Mouse (Mus musculus) stomach, embryonic 15.5 days (tissue): ENCODE data around the gene Dusp10. TPM values are rescaled to one million over a fixed set of nuclear protein-coding genes. Genes with fewer than 3 reads are reported as not detected.

Experiments used
- ATAC-seq: fragments of 200-750 bp; cut with Nextera tagmentation; 2 replicates; pipeline ENCODE4 v1.8.0; 2017; ENCODE audit warnings: low read depth, moderate number of reproducible peaks, moderate TSS enrichment; ENCODE audit not compliant: insufficient read depth, low FRiP score
- H3K27ac ChIP-seq: fragments of 300-500 bp; sonication (generic); 2 replicates; pipeline ENCODE4 v1.5.1; 2015; ENCODE audit warnings: mild to moderate bottlenecking, inconsistent platforms
- H3K27me3 ChIP-seq: fragments of 300-500 bp; sonication (generic); replicated peaks from 2 replicates; pipeline ENCODE4 v1.6.1; 2015; ENCODE audit warnings: inconsistent platforms
- H3K36me3 ChIP-seq: fragments of 300-500 bp; sonication (generic); 2 replicates; pipeline ENCODE4 v1.6.1; 2015; ENCODE audit warnings: inconsistent platforms
- H3K4me1 ChIP-seq: fragments of 300-500 bp; sonication (generic); 2 replicates; pipeline ENCODE4 v1.6.1; 2015; ENCODE audit warnings: inconsistent platforms
- H3K4me2 ChIP-seq: fragments of 300-500 bp; sonication (generic); 2 replicates; pipeline ENCODE4 v1.6.1; 2015; ENCODE audit warnings: mild to moderate bottlenecking, inconsistent platforms
- H3K4me3 ChIP-seq: fragments of 300-500 bp; sonication (generic); replicated peaks from 2 replicates; pipeline ENCODE4 v1.5.1; 2015; ENCODE audit warnings: inconsistent platforms
- H3K9ac ChIP-seq: fragments of 300-500 bp; sonication (generic); 2 replicates; pipeline ENCODE4 v1.6.1; 2015; ENCODE audit warnings: inconsistent platforms
- H3K9me3 ChIP-seq: fragments of 300-500 bp; sonication (generic); 2 replicates; pipeline ENCODE4 v1.6.1; 2016; ENCODE audit warnings: inconsistent platforms
- WGBS: fragments of 180-500 bp; shearing (Covaris S2); methylation state at CpG from one replicate; pipeline ENCODE4 v1.1.7; 2015; 5-methylcytosine and 5-hydroxymethylcytosine counted together
- polyA plus RNA-seq: library from polyadenylated mRNA; unstranded; fragments of >200 nt; fragmentation: Nextera tagmentation; extraction: Ambion mirVana; gene quantifications from 2 replicates; pipeline ENCODE4 v1.2.1, GENCODE M21; 2015

The Dusp10 gene
- polyA plus RNA-seq, 1 experiment from 2014 or later, result 8.1 TPM

DNA sequence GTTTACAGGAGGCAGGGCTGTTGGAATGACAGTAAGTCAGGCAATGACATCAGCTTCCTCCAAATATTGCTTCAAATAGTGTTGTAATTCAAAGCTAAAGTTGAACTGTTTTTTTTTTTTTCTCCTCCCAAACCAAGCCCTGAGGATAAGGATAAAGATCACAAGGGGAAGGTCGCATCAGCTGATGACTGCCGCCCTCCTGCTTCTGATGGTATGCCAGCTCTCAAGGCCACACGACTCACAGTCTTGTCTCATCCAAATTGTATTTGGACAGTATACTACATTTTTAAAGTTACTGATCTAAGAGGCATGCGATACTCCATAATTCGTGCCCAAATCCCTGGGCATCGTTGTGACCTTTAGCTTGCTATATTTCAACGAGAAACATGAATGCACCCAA, 70.1 kb downstream of the Dusp10 start:
- Histone ChIP-seq H3K4me3 (no peak overlapping the region), H3K9ac (no peak overlapping the region), H3K27ac (no peak overlapping the region), H3K4me1 (no peaks in the 10 kb centered on the region), H3K36me3 (no peaks in the 10 kb centered on the region), H3K9me3 (no peaks in the 10 kb centered on the region), H3K27me3 (no peaks in the 10 kb centered on the region), H3K4me2 (no peak overlapping the region)
- WGBS, result 76% methylated on average over 7 of the region's 7 CpGs
- no peak for ATAC-seq

DNA sequence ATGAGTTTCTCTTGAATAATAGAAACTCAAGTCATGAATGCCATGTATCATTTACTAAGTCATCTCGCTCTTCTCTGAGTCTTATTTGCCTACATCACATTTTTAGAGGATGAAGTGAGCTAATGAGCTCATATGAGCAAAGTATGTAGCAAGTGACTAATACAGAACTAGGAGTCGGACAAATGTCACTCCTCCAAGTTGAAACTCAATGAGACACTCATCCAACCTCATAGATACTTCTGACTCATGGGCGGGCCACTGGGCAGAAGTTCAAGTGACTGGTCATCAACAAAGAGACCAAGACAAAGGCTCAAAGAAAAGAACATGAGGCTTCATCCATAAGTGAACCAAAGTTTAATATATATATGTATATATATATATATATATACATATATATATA, 71.9 kb downstream of the Dusp10 start:
- no peak for ATAC-seq
- Histone ChIP-seq H3K9ac (no peak overlapping the region), H3K36me3 (no peaks in the 10 kb centered on the region), H3K27me3 (no peaks in the 10 kb centered on the region), H3K4me2 (no peak overlapping the region), H3K4me1 (no peaks in the 10 kb centered on the region), H3K27ac (no peak overlapping the region), H3K9me3 (no peaks in the 10 kb centered on the region), H3K4me3 (no peak overlapping the region)
- 85% methylated on average over 3 of the region's 3 CpGs for WGBS

DNA sequence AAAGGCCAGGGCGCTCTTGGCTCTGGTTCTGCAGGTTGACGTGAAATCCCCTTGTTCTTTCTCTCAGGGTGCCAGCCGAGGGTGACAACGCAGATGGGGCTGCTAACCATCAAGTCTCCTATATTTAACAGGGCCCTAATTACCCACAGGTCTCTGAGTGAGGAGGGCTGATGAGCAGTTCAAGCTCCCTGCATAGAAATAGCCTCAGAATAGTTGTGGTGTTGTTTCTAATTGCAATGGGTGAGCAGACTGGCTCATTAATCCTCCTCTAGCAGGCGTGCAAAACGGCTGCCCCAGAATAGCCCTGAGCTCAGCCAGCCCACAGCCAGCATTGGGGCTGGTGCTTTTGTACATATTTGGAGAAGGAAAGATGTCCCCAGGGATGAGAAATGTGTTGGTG, 77.4 kb downstream of the Dusp10 start:
- no peak overlapping the region for H3K4me2 ChIP-seq
- H3K4me3 ChIP-seq, result no peak overlapping the region
- 60% methylated on average over 6 of the region's 6 CpGs for WGBS
- ATAC-seq, result no peak
- no peak overlapping the region for H3K9ac ChIP-seq
- H3K9me3 ChIP-seq, result no peaks in the 10 kb centered on the region
- no peaks in the 10 kb centered on the region for H3K27me3 ChIP-seq
- H3K36me3 ChIP-seq, result no peaks in the 10 kb centered on the region
- H3K27ac ChIP-seq, result no peak overlapping the region
- no peaks in the 10 kb centered on the region for H3K4me1 ChIP-seq

DNA sequence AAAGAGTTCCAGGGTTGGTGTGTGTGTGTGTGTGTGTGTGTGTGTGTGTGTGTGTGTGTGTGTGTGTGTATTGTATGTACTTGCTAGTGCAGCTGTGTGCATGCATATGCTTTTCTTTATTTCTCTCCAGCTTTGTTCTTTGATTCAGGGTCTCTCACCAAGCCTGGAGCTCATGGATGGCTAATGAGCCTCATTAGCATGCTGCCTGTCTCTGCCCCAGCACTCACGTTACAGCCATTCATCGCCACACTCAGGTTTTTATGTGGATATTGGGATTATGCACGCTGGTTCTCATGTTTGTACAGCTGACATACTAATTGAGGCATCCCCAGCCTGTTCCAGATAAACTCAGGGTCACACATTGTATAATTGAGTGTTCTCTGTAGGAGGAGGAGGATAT, 81.8 kb downstream of the Dusp10 start:
- Histone ChIP-seq H3K9me3 (no peaks in the 10 kb centered on the region), H3K27ac (no peak overlapping the region), H3K4me3 (no peak overlapping the region), H3K27me3 (no peaks in the 10 kb centered on the region), H3K4me1 (no peaks in the 10 kb centered on the region), H3K36me3 (no peaks in the 10 kb centered on the region), H3K9ac (no peak overlapping the region), H3K4me2 (no peak overlapping the region)
- 50% methylated on average over 3 of the region's 3 CpGs for WGBS
- ATAC-seq, result no peak

DNA sequence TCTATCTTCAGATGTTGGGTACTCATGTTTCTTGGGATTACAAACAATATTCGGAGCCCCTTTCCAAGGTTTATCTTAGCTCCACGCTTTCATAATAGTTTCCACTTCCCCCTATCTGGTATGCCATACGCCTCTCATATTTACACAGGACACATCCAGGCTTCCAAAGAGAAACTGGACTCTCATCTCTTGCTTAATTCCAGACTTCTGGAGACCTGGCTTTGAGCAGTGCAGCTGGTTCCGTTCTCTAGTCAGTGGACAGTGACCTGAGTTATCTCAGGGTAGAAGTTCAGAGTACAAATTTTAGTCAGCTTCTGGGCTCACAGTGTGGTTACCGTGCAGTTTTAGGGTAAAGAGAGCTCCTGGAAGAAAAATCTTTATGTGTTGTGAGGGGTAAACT, 87.3 kb downstream of the Dusp10 start:
- Histone ChIP-seq H3K4me3 (no peak overlapping the region), H3K27me3 (no peaks in the 10 kb centered on the region), H3K4me1 (no peaks in the 10 kb centered on the region), H3K4me2 (no peak overlapping the region), H3K27ac (no peak overlapping the region), H3K36me3 (no peaks in the 10 kb centered on the region), H3K9ac (no peak overlapping the region), H3K9me3 (no peaks in the 10 kb centered on the region)
- ATAC-seq, result no peak
- 54% methylated on average over 5 of the region's 5 CpGs for WGBS

DNA sequence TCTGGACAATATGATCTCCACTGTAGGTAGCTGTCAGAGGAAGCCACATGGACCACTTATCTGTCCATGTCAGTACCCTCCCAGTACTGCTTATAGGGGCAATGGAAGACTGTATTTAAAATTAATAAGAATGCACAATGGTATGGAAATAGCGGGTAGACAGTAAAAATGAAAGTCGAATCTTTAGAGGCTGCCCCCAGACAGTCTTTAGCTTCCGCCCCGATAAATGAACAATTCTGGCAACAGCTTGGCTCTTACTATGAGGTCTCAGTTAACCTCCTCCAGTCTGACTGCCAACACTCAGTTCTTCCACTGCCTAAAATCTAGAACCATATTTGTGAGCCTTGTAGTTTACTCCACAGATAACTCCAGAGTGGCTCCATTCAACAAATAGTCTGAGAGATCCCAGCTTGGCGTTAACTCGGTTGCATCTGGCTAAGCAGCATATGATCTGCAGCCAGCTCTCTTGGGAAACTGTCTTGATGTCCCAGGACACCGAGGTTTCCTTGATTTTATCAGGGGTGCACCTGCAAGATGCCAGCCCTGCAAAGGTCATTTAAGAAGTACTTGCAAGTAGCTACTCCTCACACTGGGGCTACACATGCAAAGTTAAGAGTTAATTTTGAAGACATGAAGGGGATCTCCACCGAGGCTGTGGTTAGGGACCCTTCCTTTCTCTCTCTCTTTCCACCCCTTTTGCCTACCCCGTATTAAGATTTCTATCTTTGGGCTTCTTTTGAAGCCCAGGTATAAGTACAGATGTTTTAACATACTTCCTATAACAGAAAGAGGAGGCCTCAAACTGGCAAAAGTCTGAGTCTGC, 88.0 kb downstream of the Dusp10 start:
- H3K4me3 ChIP-seq, result no peak overlapping the region
- no peak overlapping the region for H3K27ac ChIP-seq
- no peak for ATAC-seq
- no peaks in the 10 kb centered on the region for H3K9me3 ChIP-seq
- H3K9ac ChIP-seq, result no peak overlapping the region
- H3K4me2 ChIP-seq, result no peak overlapping the region
- H3K36me3 ChIP-seq, result no peaks in the 10 kb centered on the region
- WGBS, result 83% methylated on average over 9 of the region's 9 CpGs
- H3K27me3 ChIP-seq, result no peaks in the 10 kb centered on the region
- no peaks in the 10 kb centered on the region for H3K4me1 ChIP-seq

DNA sequence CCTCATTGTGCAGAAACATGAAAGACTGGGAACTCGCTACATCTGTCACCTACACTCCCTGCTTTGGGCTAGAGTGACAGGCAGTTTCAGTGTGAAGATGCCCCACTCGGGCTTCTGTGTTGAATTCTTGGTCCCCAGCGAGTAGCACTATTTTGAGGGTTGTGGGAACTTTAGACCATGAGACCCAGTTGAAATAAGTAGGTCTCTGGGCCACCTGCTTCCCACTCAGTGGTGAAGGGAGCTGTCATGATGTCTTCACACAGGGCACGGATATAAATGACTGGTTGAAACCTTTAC, 88.6 kb downstream of the Dusp10 start:
- no peak for ATAC-seq
- H3K4me2 ChIP-seq, result no peak overlapping the region
- no peak overlapping the region for H3K27ac ChIP-seq
- no peaks in the 10 kb centered on the region for H3K27me3 ChIP-seq
- H3K9me3 ChIP-seq, result no peaks in the 10 kb centered on the region
- no peaks in the 10 kb centered on the region for H3K4me1 ChIP-seq
- 77% methylated on average over 4 of the region's 4 CpGs for WGBS
- no peaks in the 10 kb centered on the region for H3K36me3 ChIP-seq
- H3K9ac ChIP-seq, result no peak overlapping the region
- no peak overlapping the region for H3K4me3 ChIP-seq

DNA sequence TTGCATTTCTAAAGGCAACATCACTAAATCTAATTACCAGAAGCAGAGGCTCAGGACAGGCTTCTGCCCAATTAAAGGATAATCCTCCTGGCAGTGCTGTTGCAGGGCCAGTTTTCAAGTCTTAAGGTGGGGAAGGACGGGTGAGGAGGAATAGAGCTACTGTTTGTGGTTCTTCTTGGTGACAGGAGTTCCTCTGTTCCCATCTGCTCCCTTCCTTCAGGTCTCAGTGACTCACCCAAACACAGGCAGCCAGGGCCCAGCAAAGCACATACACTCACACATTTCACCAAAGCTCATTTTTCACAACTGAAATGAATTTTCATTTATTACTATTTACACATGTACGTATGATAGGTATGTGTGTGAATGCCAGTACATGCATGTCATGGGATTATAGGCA, 93.7 kb downstream of the Dusp10 start:
- H3K27me3 ChIP-seq, result no peaks in the 10 kb centered on the region
- H3K27ac ChIP-seq, result no peak overlapping the region
- no peak for ATAC-seq
- 57% methylated on average over 2 of the region's 2 CpGs for WGBS
- no peak overlapping the region for H3K4me2 ChIP-seq
- no peak overlapping the region for H3K4me3 ChIP-seq
- H3K9ac ChIP-seq, result no peak overlapping the region
- H3K4me1 ChIP-seq, result no peaks in the 10 kb centered on the region
- H3K36me3 ChIP-seq, result no peaks in the 10 kb centered on the region
- H3K9me3 ChIP-seq, result no peaks in the 10 kb centered on the region

DNA sequence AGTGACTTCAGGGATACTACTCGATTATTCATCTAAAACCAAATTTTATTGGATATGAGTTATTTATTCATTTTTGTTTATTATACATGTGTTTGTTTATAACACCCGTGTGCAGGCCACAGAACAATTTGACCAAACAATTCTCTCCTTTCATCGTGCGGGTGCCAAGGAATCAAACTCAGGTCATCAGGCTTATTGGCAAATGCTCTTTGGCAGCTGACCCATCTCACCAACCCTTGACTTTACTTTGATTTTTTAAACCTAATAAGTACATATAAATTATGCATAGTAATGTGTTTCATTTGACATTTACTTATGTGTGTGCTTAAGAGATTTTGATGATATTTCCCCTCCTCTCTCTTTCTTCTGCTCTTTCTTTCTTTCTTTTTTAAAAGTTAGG, 94.3 kb downstream of the Dusp10 start:
- ATAC-seq, result no peak
- no peaks in the 10 kb centered on the region for H3K9me3 ChIP-seq
- no peak overlapping the region for H3K27ac ChIP-seq
- H3K4me3 ChIP-seq, result no peak overlapping the region
- no peak overlapping the region for H3K4me2 ChIP-seq
- H3K36me3 ChIP-seq, result no peaks in the 10 kb centered on the region
- 71% methylated on average over 4 of the region's 4 CpGs for WGBS
- no peaks in the 10 kb centered on the region for H3K27me3 ChIP-seq
- no peaks in the 10 kb centered on the region for H3K4me1 ChIP-seq
- no peak overlapping the region for H3K9ac ChIP-seq

DNA sequence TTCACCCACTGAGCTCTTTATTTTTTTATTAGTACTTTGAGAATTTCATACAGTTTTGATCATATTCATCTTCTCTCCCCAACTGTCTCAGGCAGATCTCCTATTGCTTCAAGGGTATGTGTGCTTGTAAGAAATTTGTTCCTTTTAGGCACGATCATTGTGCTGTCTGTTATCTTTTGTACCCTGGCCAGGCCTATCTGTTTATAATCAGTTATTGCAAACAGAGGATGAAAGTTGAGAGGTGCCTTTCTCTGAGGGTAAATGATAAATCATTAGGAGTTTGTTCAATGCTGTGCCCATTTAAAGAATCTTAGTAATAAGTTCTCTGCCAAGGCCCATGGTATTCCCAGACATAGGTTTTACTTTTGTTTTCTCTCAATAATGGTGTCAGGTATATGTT, 95.2 kb downstream of the Dusp10 start:
- Histone ChIP-seq H3K27me3 (no peaks in the 10 kb centered on the region), H3K36me3 (no peaks in the 10 kb centered on the region), H3K27ac (no peak overlapping the region), H3K9ac (no peak overlapping the region), H3K4me2 (no peak overlapping the region), H3K9me3 (no peaks in the 10 kb centered on the region), H3K4me3 (no peak overlapping the region), H3K4me1 (no peaks in the 10 kb centered on the region)
- no peak for ATAC-seq
- WGBS, result 29% methylated on average over 1 of the region's 1 CpGs

DNA sequence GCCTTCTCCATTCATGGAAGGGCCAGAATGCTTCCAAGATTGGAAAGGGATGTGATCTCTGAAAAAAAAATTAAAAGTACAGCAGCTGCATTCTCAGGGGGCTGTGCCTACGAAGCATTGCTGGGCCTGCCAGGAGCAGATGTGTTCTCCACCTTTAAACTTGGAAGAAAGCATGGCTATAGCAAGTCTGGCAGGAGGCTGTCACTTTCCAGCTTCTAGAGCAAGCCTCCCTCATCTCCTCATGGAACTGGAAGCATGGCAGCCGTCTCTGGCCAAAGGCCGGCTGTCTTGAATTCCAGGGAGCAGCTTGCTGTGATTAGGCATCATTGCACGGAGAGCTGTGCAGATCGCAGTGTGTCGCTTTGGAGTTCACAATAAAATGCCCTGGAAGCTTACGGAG, 104.5 kb downstream of the Dusp10 start:
- Histone ChIP-seq H3K27ac (no peak overlapping the region), H3K27me3 (no peaks in the 10 kb centered on the region), H3K9ac (no peak overlapping the region), H3K36me3 (no peaks in the 10 kb centered on the region), H3K4me2 (no peak overlapping the region), H3K4me3 (no peak overlapping the region), H3K9me3 (no peaks in the 10 kb centered on the region), H3K4me1 (no peaks in the 10 kb centered on the region)
- 68% methylated on average over 7 of the region's 7 CpGs for WGBS
- ATAC-seq, result no peak

DNA sequence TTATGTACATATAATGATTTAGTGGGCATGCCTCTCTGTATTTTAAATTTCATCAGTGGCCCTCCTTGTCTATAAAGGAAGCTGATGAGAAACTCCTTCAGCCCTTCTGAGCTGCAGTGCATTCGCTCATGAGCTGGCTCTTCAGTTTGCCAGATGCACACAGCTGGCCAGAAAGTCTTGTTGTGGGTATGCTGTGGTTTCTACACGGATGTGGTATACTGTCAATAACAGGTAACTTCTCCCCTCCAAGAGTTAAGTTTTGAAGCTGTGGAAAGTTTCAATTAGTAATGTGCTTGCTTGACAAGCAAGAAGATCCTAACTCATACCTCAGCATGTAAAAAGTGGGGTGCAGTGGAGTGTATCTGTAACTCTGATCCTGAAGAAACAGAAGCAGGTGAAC, 104.9 kb downstream of the Dusp10 start:
- Histone ChIP-seq H3K9me3 (no peaks in the 10 kb centered on the region), H3K27me3 (no peaks in the 10 kb centered on the region), H3K4me2 (no peak overlapping the region), H3K36me3 (no peaks in the 10 kb centered on the region), H3K4me3 (no peak overlapping the region), H3K9ac (no peak overlapping the region), H3K4me1 (no peaks in the 10 kb centered on the region), H3K27ac (no peak overlapping the region)
- no peak for ATAC-seq
- 64% methylated on average over 2 of the region's 2 CpGs for WGBS

DNA sequence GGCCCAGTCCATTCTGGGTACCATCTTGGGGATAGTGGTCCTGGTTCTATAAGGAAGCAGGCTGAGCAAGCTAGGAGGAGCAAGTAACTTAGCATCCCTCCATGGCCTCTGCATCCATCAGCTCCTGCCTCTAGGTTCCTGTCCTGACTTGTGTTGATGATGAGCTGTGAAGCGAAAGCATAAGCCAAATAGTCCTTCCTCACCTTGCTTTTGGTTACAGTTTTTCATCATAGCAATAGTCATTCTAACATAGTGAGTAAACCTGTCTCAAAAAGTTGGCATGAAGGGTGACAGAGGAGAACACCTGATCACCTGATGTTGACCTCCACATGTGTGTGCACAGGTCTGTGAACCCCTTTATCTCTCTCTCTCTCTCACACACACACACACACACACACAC, 105.5 kb downstream of the Dusp10 start:
- no peak overlapping the region for H3K4me2 ChIP-seq
- no peak for ATAC-seq
- WGBS, result 83% methylated on average over 1 of the region's 1 CpGs
- H3K27ac ChIP-seq, result no peak overlapping the region
- no peak overlapping the region for H3K9ac ChIP-seq
- H3K36me3 ChIP-seq, result no peaks in the 10 kb centered on the region
- H3K9me3 ChIP-seq, result no peaks in the 10 kb centered on the region
- no peaks in the 10 kb centered on the region for H3K27me3 ChIP-seq
- H3K4me3 ChIP-seq, result no peak overlapping the region
- H3K4me1 ChIP-seq, result no peaks in the 10 kb centered on the region
